Mouse (Mus musculus): ENCODE measurements around the gene Adar. TPM values are rescaled to one million over a fixed set of nuclear protein-coding genes. Genes with fewer than 3 reads are reported as not detected.

The Adar gene
- polyA plus RNA-seq (2017; shearing (Covaris generic)) = 154 TPM

GRCm38 (mm10) chr3:89714359-89715206 lies at the start of gene Adar:
TSS of gene Adar (plus strand) at chr3:89715022.

GRCm38 (mm10) chr3:89764119-89764724 lies 49.4 kb downstream of the Adar start, which contains the start of gene Chrnb2:
TSS of gene Chrnb2 (minus strand) at chr3:89764632.

GRCm38 (mm10) chr3:89772968-89773709 lies 58.3 kb downstream of the Adar start, which contains the start of gene Ube2q1:
TSS of gene Ube2q1 (plus strand) at chr3:89773616.

Other genes starting within 250 kb of the Adar start
- gene Kcnn3, start 194.9 kb upstream of the Adar start, polyA plus RNA-seq (2017; shearing (Covaris generic)) = not detected
- 1.7 TPM for gene Chrnb2, start 49.6 kb downstream of the Adar start, polyA plus RNA-seq (2017; shearing (Covaris generic))
- gene Ube2q1, start 58.6 kb downstream of the Adar start, polyA plus RNA-seq (2017; shearing (Covaris generic)) = 9.0 TPM
- gene She, start 116.3 kb downstream of the Adar start, polyA plus RNA-seq (2017; shearing (Covaris generic)) = 8.3 TPM
- gene Il6ra, start 198.2 kb downstream of the Adar start, polyA plus RNA-seq (2017; shearing (Covaris generic)) = 16.8 TPM
- 28.4 TPM for gene Atp8b2, start 248.5 kb downstream of the Adar start, polyA plus RNA-seq (2017; shearing (Covaris generic))